Mouse (Mus musculus): ENCODE results near the gene Ern1.

- TF ChIP-seq CTCF (IDR thresholded peaks at IDR 0.05; ENCODE audit: borderline replicate concordance, extremely low read depth, insufficient read depth, insufficient read length) (no peak), POLR2A (IDR thresholded peaks at IDR 0.05; ENCODE audit: borderline replicate concordance, extremely low read depth, insufficient read depth, insufficient read length, poor library complexity, severe bottlenecking) (no peak)
Measured at GRCm38 (mm10) chr11:106417860-106418259, 69.8 kb downstream of the Ern1 start.
